ENCODE assay signal across 8 mouse cellular contexts in genomic region chr16:4886690-4887020, GRCm38 (mm10). TPM values are rescaled to one million over a fixed set of nuclear protein-coding genes. Genes with fewer than 3 reads are reported as not detected.
DNase-seq lines count a peak whose midpoint lies in the region; ATAC-seq and TF ChIP-seq lines count a peak whose summit lies in the region.

No protein-coding gene starts in this region.

- intact Hi-C loops in heart, postnatal 25 days (cut with DNase I), result loop anchor here (2.0 kb wide), 1 partner anchor 54 kb away; no protein-coding TSS in a partner anchor

- no peaks in the 10 kb centered on the region for H3K36me3 ChIP-seq in heart, embryonic 16.5 days (ENCODE audit: control insufficient read depth, insufficient read depth)
- H3K36me3 ChIP-seq in hindbrain, embryonic 10.5 days, result 0 out of 2 replicates have a peak, but pooled peaks cover 7% of the 10 kb centered on the region
- H3K36me3 ChIP-seq in midbrain, embryonic 11.5 days (ENCODE audit: control insufficient read depth, insufficient read depth, low read length), result no peaks in the 10 kb centered on the region

- no peak for DNase-seq in heart, postnatal 25 days (ENCODE audit: low spot score)
- DNase-seq in Patski (ENCODE audit: low read depth, low spot score) (no peak), adipocyte (ENCODE audit: low spot score) (no peak)
- DNase-seq in hindbrain, embryonic 10.5 days (ENCODE audit: low spot score), result no peak
- DNase-seq in midbrain, embryonic 11.5 days (ENCODE audit: low spot score, missing footprints), result peak; percentile 87
- DNase-seq in urinary bladder, adult 18-20 months (ENCODE audit: low spot score in 2 of 2), result no peak
- no peak for DNase-seq in adrenal gland, postnatal 14 days

- H3K4me2 ChIP-seq in heart, embryonic 16.5 days (ENCODE audit: low read depth, low read length), result peak overlapping the region; percentile 72
- peak overlapping the region; percentile 93 for H3K4me2 ChIP-seq in midbrain, embryonic 11.5 days

- peak overlapping the region; percentile 75 for H3K27ac ChIP-seq in heart, embryonic 16.5 days (ENCODE audit: low read length)
- peak overlapping the region; percentile 95 for H3K27ac ChIP-seq in hindbrain, embryonic 10.5 days
- no peak overlapping the region for H3K27ac ChIP-seq in midbrain, embryonic 11.5 days (ENCODE audit: low read depth, low read length)

- CTCF ChIA-PET in Patski (lab: Charles Lee), result interaction anchor here (4.7 kb wide), 1 partner anchor 27 kb away, joined by 24 read pairs; no protein-coding TSS in a partner anchor

- peak overlapping the region; percentile 90 for H3K9ac ChIP-seq in heart, embryonic 16.5 days (ENCODE audit: low read length)
- H3K9ac ChIP-seq in midbrain, embryonic 11.5 days (ENCODE audit: low read length), result peak overlapping the region; percentile 82

- peak overlapping the region; percentile 69 for H3K4me3 ChIP-seq in heart, embryonic 16.5 days (ENCODE audit: low read length)
- peak overlapping the region; percentile 87 for H3K4me3 ChIP-seq in hindbrain, embryonic 10.5 days
- H3K4me3 ChIP-seq in midbrain, embryonic 11.5 days (ENCODE audit: low read depth, low read length), result peak overlapping the region; percentile 51

- WGBS in heart, embryonic 16.5 days, result under 1% methylated on average over 8 of the region's 8 CpGs
- WGBS in hindbrain, embryonic 10.5 days, result 1% methylated on average over 8 of the region's 8 CpGs
- WGBS in midbrain, embryonic 11.5 days, result 3% methylated on average over 8 of the region's 8 CpGs

- in situ Hi-C loops in Patski (cut with MboI; ENCODE audit: low pct_unique_long_range_greater_than_20kb), result no loop called here

- no peaks in the 10 kb centered on the region for H3K9me3 ChIP-seq in heart, embryonic 16.5 days (replicated peaks; ENCODE audit: control insufficient read depth, low read length)
- no peaks in the 10 kb centered on the region for H3K9me3 ChIP-seq in hindbrain, embryonic 10.5 days
- H3K9me3 ChIP-seq in midbrain, embryonic 11.5 days (ENCODE audit: control insufficient read depth, low read length), result no peaks in the 10 kb centered on the region

- POLR2A ChIA-PET in Patski (lab: Charles Lee), result interaction anchor here (1.2 to 2.9 kb wide), 2 partner anchors 8 to 27 kb away, joined by 3 to 8 read pairs; no protein-coding TSS in a partner anchor

- H3K4me1 ChIP-seq in heart, embryonic 16.5 days (ENCODE audit: control insufficient read depth, insufficient read depth, low read length), result peaks cover 43% of the 10 kb centered on the region
- peaks cover 32% of the 10 kb centered on the region for H3K4me1 ChIP-seq in hindbrain, embryonic 10.5 days (replicated peaks)
- H3K4me1 ChIP-seq in midbrain, embryonic 11.5 days (ENCODE audit: control insufficient read depth, insufficient read depth, low read length), result peaks cover 15% of the 10 kb centered on the region

- no peak for ATAC-seq in heart, embryonic 16.5 days (replicated peaks; ENCODE audit: extremely low read depth, insufficient read depth, low FRiP score)
- peak; percentile 60 for ATAC-seq in Patski
- ATAC-seq in midbrain, embryonic 11.5 days (ENCODE audit: low FRiP score), result no peak; the same call in 1 of the 2 replicates

- TF ChIP-seq CTCF in Patski (IDR thresholded peaks at IDR 0.05), result no peak

- no peaks in the 10 kb centered on the region for H3K27me3 ChIP-seq in heart, embryonic 16.5 days (ENCODE audit: control insufficient read depth, insufficient read depth, low read length)
- no peaks in the 10 kb centered on the region for H3K27me3 ChIP-seq in Patski
- H3K27me3 ChIP-seq in hindbrain, embryonic 10.5 days (ENCODE audit: insufficient read depth, poor library complexity, severe bottlenecking), result no peaks in the 10 kb centered on the region
- no peaks in the 10 kb centered on the region for H3K27me3 ChIP-seq in midbrain, embryonic 11.5 days (ENCODE audit: control insufficient read depth, insufficient read depth, low read length)

RNA-seq across cellular contexts. Expression of gene Mgrn1, which starts 0.6 kb away (rescaled TPM):
- polyA plus RNA-seq in heart, embryonic 16.5 days (2015; fragmentation: Nextera tagmentation; extraction: Ambion mirVana), result 128 and 132 TPM in 2 replicates
- total RNA-seq in heart, postnatal 25 days (2021), result 100 to 1,000 TPM; 147 to 148 TPM
- 121 TPM for polyA plus RNA-seq in Patski (2021)
- 71.6 and 80.8 TPM in 2 replicates for polyA plus RNA-seq in hindbrain, embryonic 10.5 days (2016; fragmentation: Nextera tagmentation; extraction: Ambion mirVana)
- 63.8 and 66.9 TPM in 2 replicates for polyA plus RNA-seq in midbrain, embryonic 11.5 days (2014; fragmentation: Nextera tagmentation; extraction: Ambion mirVana)
- total RNA-seq in adrenal gland, postnatal 14 days (2021), result 86.3 and 87.7 TPM in 2 replicates

RNA-seq across cellular contexts. Expression of gene Ubald1, which starts 6.5 kb away (rescaled TPM):
- polyA plus RNA-seq in heart, embryonic 16.5 days (2015; fragmentation: Nextera tagmentation; extraction: Ambion mirVana), result 25.6 and 27.3 TPM in 2 replicates
- total RNA-seq in heart, postnatal 25 days (2021), result 10 to 100 TPM; 20.2 to 20.9 TPM
- polyA plus RNA-seq in Patski (2021), result 30.2 TPM
- 33.1 and 41.3 TPM in 2 replicates for polyA plus RNA-seq in hindbrain, embryonic 10.5 days (2016; fragmentation: Nextera tagmentation; extraction: Ambion mirVana)
- 22.1 and 22.2 TPM in 2 replicates for polyA plus RNA-seq in midbrain, embryonic 11.5 days (2014; fragmentation: Nextera tagmentation; extraction: Ambion mirVana)
- 36.9 and 40.8 TPM in 2 replicates for total RNA-seq in adrenal gland, postnatal 14 days (2021)

RNA-seq across cellular contexts. Expression of gene 4930562C15Rik, which starts 51.4 kb away (rescaled TPM):
- 0.26 and 0.49 TPM in 2 replicates for polyA plus RNA-seq in heart, embryonic 16.5 days (2015; fragmentation: Nextera tagmentation; extraction: Ambion mirVana)
- not detected for total RNA-seq in heart, postnatal 25 days (2021)
- polyA plus RNA-seq in Patski (2021), result 0.89 TPM
- 0.51 and 0.55 TPM in 2 replicates for polyA plus RNA-seq in hindbrain, embryonic 10.5 days (2016; fragmentation: Nextera tagmentation; extraction: Ambion mirVana)
- 0.29 TPM in 1 of 2 replicates, not detected in the other for polyA plus RNA-seq in midbrain, embryonic 11.5 days (2014; fragmentation: Nextera tagmentation; extraction: Ambion mirVana)
- total RNA-seq in adrenal gland, postnatal 14 days (2021), result not detected in 2 replicates

RNA-seq across cellular contexts. Expression of gene Nudt16l1, which starts 51.9 kb away (rescaled TPM):
- polyA plus RNA-seq in heart, embryonic 16.5 days (2015; fragmentation: Nextera tagmentation; extraction: Ambion mirVana), result 119 and 125 TPM in 2 replicates
- total RNA-seq in heart, postnatal 25 days (2021), result 10 to 100 TPM; 20.5 to 24.3 TPM
- polyA plus RNA-seq in Patski (2021), result 57.9 TPM
- polyA plus RNA-seq in hindbrain, embryonic 10.5 days (2016; fragmentation: Nextera tagmentation; extraction: Ambion mirVana), result 141 and 145 TPM in 2 replicates
- 120 and 132 TPM in 2 replicates for polyA plus RNA-seq in midbrain, embryonic 11.5 days (2014; fragmentation: Nextera tagmentation; extraction: Ambion mirVana)
- 54.2 and 57.6 TPM in 2 replicates for total RNA-seq in adrenal gland, postnatal 14 days (2021)
